Mouse (Mus musculus): ENCODE data around the gene Mrgprd. TPM values are rescaled to one million over a fixed set of nuclear protein-coding genes. Genes with fewer than 3 reads are reported as not detected.

Mrgprd gene
- polyA plus RNA-seq, 1 experiment from 2014 or later, result not detected

GRCm38 (mm10) chr7:145304153-145304552 is 10.5 kb upstream of the Mrgprd start:
- Histone ChIP-seq H3K4me1 (replicated peaks) (peaks cover 8% of the 10 kb centered on the region), H3K27me3 (replicated peaks) (0 out of 2 replicates have a peak, but pooled peaks cover 17% of the 10 kb centered on the region), H3K27ac (ENCODE audit: poor library complexity, severe bottlenecking) (no peak overlapping the region), H3K36me3 (no peaks in the 10 kb centered on the region), H3K9ac (no peak overlapping the region), H3K4me2 (no peak overlapping the region), H3K4me3 (no peak overlapping the region), H3K9me3 (replicated peaks) (no peaks in the 10 kb centered on the region; the same call in 1 of the 2 replicates)
- 88% methylated on average over 2 of the region's 2 CpGs for WGBS
- no peak for ATAC-seq (ENCODE audit: insufficient number of reproducible peaks, low FRiP score)

GRCm38 (mm10) chr7:145307636-145308035 is 7.0 kb upstream of the Mrgprd start:
- Histone ChIP-seq H3K27me3 (replicated peaks) (peaks cover 27% of the 10 kb centered on the region), H3K27ac (ENCODE audit: poor library complexity, severe bottlenecking) (no peak overlapping the region), H3K4me2 (no peak overlapping the region), H3K9ac (no peak overlapping the region), H3K9me3 (replicated peaks) (no peaks in the 10 kb centered on the region; the same call in 1 of the 2 replicates), H3K4me3 (no peak overlapping the region), H3K36me3 (no peaks in the 10 kb centered on the region), H3K4me1 (replicated peaks) (peaks cover 8% of the 10 kb centered on the region)
- 83% methylated on average over 10 of the region's 10 CpGs for WGBS
- ATAC-seq (ENCODE audit: insufficient number of reproducible peaks, low FRiP score), result no peak

- no peaks in the 10 kb centered on the region; the same call in 1 of the 2 replicates for H3K9me3 ChIP-seq (replicated peaks)
- WGBS, result 63% methylated on average over 30 of the region's 30 CpGs
- no peak overlapping the region for H3K27ac ChIP-seq (ENCODE audit: poor library complexity, severe bottlenecking)
- no peak for ATAC-seq (ENCODE audit: insufficient number of reproducible peaks, low FRiP score)
- H3K4me3 ChIP-seq, result no peak overlapping the region
- H3K4me2 ChIP-seq, result no peak overlapping the region
- H3K9ac ChIP-seq, result no peak overlapping the region
- no peaks in the 10 kb centered on the region for H3K36me3 ChIP-seq
- peaks cover 27% of the 10 kb centered on the region for H3K27me3 ChIP-seq (replicated peaks)
- H3K4me1 ChIP-seq (replicated peaks), result 0 out of 2 replicates have a peak, but pooled peaks cover 3% of the 10 kb centered on the region
Measured at GRCm38 (mm10) chr7:145308061-145308675, 6.5 kb upstream of the Mrgprd start.

GRCm38 (mm10) chr7:145308866-145309265 is 5.8 kb upstream of the Mrgprd start:
- Histone ChIP-seq H3K4me1 (replicated peaks) (0 out of 2 replicates have a peak, but pooled peaks cover 3% of the 10 kb centered on the region), H3K9ac (no peak overlapping the region), H3K9me3 (replicated peaks) (no peaks in the 10 kb centered on the region; the same call in 1 of the 2 replicates), H3K27ac (ENCODE audit: poor library complexity, severe bottlenecking) (no peak overlapping the region), H3K36me3 (no peaks in the 10 kb centered on the region), H3K27me3 (replicated peaks) (peaks cover 27% of the 10 kb centered on the region), H3K4me2 (no peak overlapping the region), H3K4me3 (no peak overlapping the region)
- ATAC-seq (ENCODE audit: insufficient number of reproducible peaks, low FRiP score), result no peak
- 46% methylated on average over 4 of the region's 4 CpGs for WGBS

GRCm38 (mm10) chr7:145309877-145310276 is 4.8 kb upstream of the Mrgprd start:
- Histone ChIP-seq H3K4me1 (replicated peaks) (0 out of 2 replicates have a peak, but pooled peaks cover 3% of the 10 kb centered on the region), H3K27ac (ENCODE audit: poor library complexity, severe bottlenecking) (no peak overlapping the region), H3K9me3 (replicated peaks) (no peaks in the 10 kb centered on the region; the same call in 1 of the 2 replicates), H3K9ac (no peak overlapping the region), H3K36me3 (no peaks in the 10 kb centered on the region), H3K27me3 (replicated peaks) (peaks cover 27% of the 10 kb centered on the region), H3K4me3 (no peak overlapping the region), H3K4me2 (no peak overlapping the region)
- WGBS, result 64% methylated on average over 1 of the region's 1 CpGs
- no peak for ATAC-seq (ENCODE audit: insufficient number of reproducible peaks, low FRiP score)

GRCm38 (mm10) chr7:145310526-145310925 is 4.1 kb upstream of the Mrgprd start:
- ATAC-seq (ENCODE audit: insufficient number of reproducible peaks, low FRiP score), result no peak
- Histone ChIP-seq H3K9ac (no peak overlapping the region), H3K4me1 (replicated peaks) (0 out of 2 replicates have a peak, but pooled peaks cover 3% of the 10 kb centered on the region), H3K27me3 (replicated peaks) (peaks cover 27% of the 10 kb centered on the region), H3K4me2 (no peak overlapping the region), H3K9me3 (replicated peaks) (no peaks in the 10 kb centered on the region; the same call in 1 of the 2 replicates), H3K36me3 (no peaks in the 10 kb centered on the region), H3K27ac (ENCODE audit: poor library complexity, severe bottlenecking) (no peak overlapping the region), H3K4me3 (no peak overlapping the region)
- 55% methylated on average over 5 of the region's 5 CpGs for whole genome bisulfite sequencing

GRCm38 (mm10) chr7:145312137-145312536 is 2.5 kb upstream of the Mrgprd start:
- ATAC-seq (ENCODE audit: insufficient number of reproducible peaks, low FRiP score), result no peak
- WGBS, result 78% methylated on average over 3 of the region's 3 CpGs
- Histone ChIP-seq H3K9ac (no peak overlapping the region), H3K27ac (ENCODE audit: poor library complexity, severe bottlenecking) (no peak overlapping the region), H3K36me3 (no peaks in the 10 kb centered on the region), H3K4me3 (no peak overlapping the region), H3K9me3 (replicated peaks) (no peaks in the 10 kb centered on the region), H3K4me2 (no peak overlapping the region), H3K27me3 (replicated peaks) (peaks cover 27% of the 10 kb centered on the region), H3K4me1 (replicated peaks) (0 out of 2 replicates have a peak, but pooled peaks cover 3% of the 10 kb centered on the region)

- Histone ChIP-seq H3K9ac (no peak overlapping the region), H3K4me1 (replicated peaks) (no peaks in the 10 kb centered on the region), H3K4me3 (no peak overlapping the region), H3K36me3 (no peaks in the 10 kb centered on the region), H3K27me3 (replicated peaks) (no peaks in the 10 kb centered on the region), H3K27ac (ENCODE audit: poor library complexity, severe bottlenecking) (no peak overlapping the region), H3K9me3 (replicated peaks) (0 out of 2 replicates have a peak, but pooled peaks cover under 1% of the 10 kb centered on the region), H3K4me2 (no peak overlapping the region)
- ATAC-seq (ENCODE audit: insufficient number of reproducible peaks, low FRiP score), result no peak
- WGBS, result 68% methylated on average over 4 of the region's 4 CpGs
Measured at GRCm38 (mm10) chr7:145317522-145317921, 2.9 kb downstream of the Mrgprd start.

- H3K36me3 ChIP-seq, result no peaks in the 10 kb centered on the region
- no peak overlapping the region for H3K9ac ChIP-seq
- WGBS, result 52% methylated on average over 3 of the region's 3 CpGs
- ATAC-seq (ENCODE audit: insufficient number of reproducible peaks, low FRiP score), result no peak
- H3K27ac ChIP-seq (ENCODE audit: poor library complexity, severe bottlenecking), result no peak overlapping the region
- no peak overlapping the region for H3K4me2 ChIP-seq
- H3K27me3 ChIP-seq (replicated peaks), result no peaks in the 10 kb centered on the region
- H3K4me3 ChIP-seq, result no peak overlapping the region
- no peaks in the 10 kb centered on the region for H3K4me1 ChIP-seq (replicated peaks)
- H3K9me3 ChIP-seq (replicated peaks), result 0 out of 2 replicates have a peak, but pooled peaks cover 4% of the 10 kb centered on the region
Measured at GRCm38 (mm10) chr7:145319481-145319880, 4.8 kb downstream of the Mrgprd start.

GRCm38 (mm10) chr7:145323607-145324006 is 9.0 kb downstream of the Mrgprd start:
- Histone ChIP-seq H3K9me3 (replicated peaks) (0 out of 2 replicates have a peak, but pooled peaks cover 4% of the 10 kb centered on the region), H3K4me1 (replicated peaks) (no peaks in the 10 kb centered on the region), H3K4me3 (no peak overlapping the region), H3K36me3 (no peaks in the 10 kb centered on the region), H3K27ac (ENCODE audit: poor library complexity, severe bottlenecking) (no peak overlapping the region), H3K27me3 (replicated peaks) (no peaks in the 10 kb centered on the region), H3K9ac (no peak overlapping the region), H3K4me2 (no peak overlapping the region)
- no peak for ATAC-seq (ENCODE audit: insufficient number of reproducible peaks, low FRiP score)
- 45% methylated on average over 4 of the region's 4 CpGs for WGBS

GRCm38 (mm10) chr7:145325697-145326096 is 11.1 kb downstream of the Mrgprd start:
- WGBS, result 35% methylated on average over 2 of the region's 2 CpGs
- ATAC-seq (ENCODE audit: insufficient number of reproducible peaks, low FRiP score), result no peak
- H3K27me3 ChIP-seq (replicated peaks), result no peaks in the 10 kb centered on the region
- H3K36me3 ChIP-seq, result no peaks in the 10 kb centered on the region
- 0 out of 2 replicates have a peak, but pooled peaks cover 4% of the 10 kb centered on the region for H3K9me3 ChIP-seq (replicated peaks)
- no peak overlapping the region for H3K9ac ChIP-seq
- no peak overlapping the region for H3K4me2 ChIP-seq
- no peak overlapping the region for H3K27ac ChIP-seq (ENCODE audit: poor library complexity, severe bottlenecking)
- H3K4me3 ChIP-seq, result no peak overlapping the region
- H3K4me1 ChIP-seq (replicated peaks), result peaks cover 13% of the 10 kb centered on the region
